Mouse (Mus musculus) lung, adult 10 weeks (tissue): ENCODE measurements around the gene Eno3. TPM values are rescaled to one million over a fixed set of nuclear protein-coding genes. Genes with fewer than 3 reads are reported as not detected.

Experiments used
- polyA plus RNA-seq: library from polyadenylated mRNA; stranded (reverse); fragments of 350-450 nt; fragmentation: Illumina TruSeq; extraction: RNeasy Lipid Tissue Mini Kit (QIAGEN cat#74804); gene quantifications from one replicate; pipeline ENCODE4 v1.2.3, GENCODE M21; 2014; ENCODE audit warnings: low read depth, low replicate concordance; ENCODE audit not compliant: insufficient read depth

The Eno3 gene
- polyA plus RNA-seq: 26.5 TPM

GRCm38 (mm10) chr11:70656964-70657363 lies at the start of gene Eno3:
Gene Eno3 (plus strand): TSS chr11:70657202.

GRCm38 (mm10) chr11:70615516-70616093 lies 41.4 kb upstream of the Eno3 start, which contains the start of gene 4930544D05Rik:
Gene 4930544D05Rik (plus strand): TSS chr11:70615848.

GRCm38 (mm10) chr11:70619101-70619500 lies 37.9 kb upstream of the Eno3 start, which contains the start of gene Chrne:
Gene Chrne (minus strand): TSS chr11:70619216.

GRCm38 (mm10) chr11:70638714-70639278 lies 18.2 kb upstream of the Eno3 start, which contains the start of gene Gp1ba:
Gene Gp1ba (plus strand): TSS chr11:70639122.

GRCm38 (mm10) chr11:70646691-70647650 lies 10.0 kb upstream of the Eno3 start, which contains the start of the genes Rnf167 and Slc25a11:
Gene Rnf167 (plus strand): TSS chr11:70647235.
Gene Slc25a11 (minus strand): TSS chr11:70647479.

GRCm38 (mm10) chr11:70654198-70654922 lies 2.6 kb upstream of the Eno3 start, which contains the start of gene Pfn1:
Gene Pfn1 (minus strand): TSS chr11:70654644.

GRCm38 (mm10) chr11:70668771-70669505 lies 11.9 kb downstream of the Eno3 start, which contains the start of gene Spag7:
Gene Spag7 (minus strand): TSS chr11:70669416.

GRCm38 (mm10) chr11:70687601-70688199 lies 30.7 kb downstream of the Eno3 start, which contains the start of gene Camta2:
Gene Camta2 (minus strand): TSS chr11:70688105.

GRCm38 (mm10) chr11:70699722-70700556 lies 42.9 kb downstream of the Eno3 start, which contains the start of the genes Inca1 and Kif1c:
Gene Inca1 (minus strand): TSS chr11:70700155.
Gene Kif1c (plus strand): TSS chr11:70700548.

Other genes with a start within 250 kb of the Eno3 start
- gene Pelp1, start 247.2 kb upstream of the Eno3 start, polyA plus RNA-seq: 9.8 TPM
- gene Arrb2, start 224.6 kb upstream of the Eno3 start, polyA plus RNA-seq: 37.6 TPM
- gene Med11, start 205.3 kb upstream of the Eno3 start, polyA plus RNA-seq: 52.9 TPM
- 3.2 TPM for gene Zmynd15, start 197.8 kb upstream of the Eno3 start, polyA plus RNA-seq
- 59.8 TPM for gene Cxcl16, start 197.2 kb upstream of the Eno3 start, polyA plus RNA-seq
- 0.25 TPM for gene Tm4sf5, start 152.0 kb upstream of the Eno3 start, polyA plus RNA-seq
- 0.55 TPM for gene Vmo1, start 142.6 kb upstream of the Eno3 start, polyA plus RNA-seq
- not detected for gene Gltpd2, start 138.0 kb upstream of the Eno3 start, polyA plus RNA-seq
- gene Psmb6, start 131.8 kb upstream of the Eno3 start, polyA plus RNA-seq: 296 TPM
- not detected for gene Gm40193, start 124.3 kb upstream of the Eno3 start, polyA plus RNA-seq
- 9.6 TPM for gene Pld2, start 117.1 kb upstream of the Eno3 start, polyA plus RNA-seq
- 24.0 TPM for gene Mink1, start 94.3 kb upstream of the Eno3 start, polyA plus RNA-seq
- not detected for gene 4930544D05Rik, start 41.4 kb upstream of the Eno3 start, polyA plus RNA-seq
- 0.14 TPM for gene Chrne, start 38.0 kb upstream of the Eno3 start, polyA plus RNA-seq
- gene Gp1ba, start 18.1 kb upstream of the Eno3 start, polyA plus RNA-seq: 0.30 TPM
- 71.5 TPM for gene Rnf167, start 10.0 kb upstream of the Eno3 start, polyA plus RNA-seq
- 77.2 TPM for gene Slc25a11, start 9.7 kb upstream of the Eno3 start, polyA plus RNA-seq
- gene Pfn1, start 2.6 kb upstream of the Eno3 start, polyA plus RNA-seq: 578 TPM
- gene Spag7, start 12.2 kb downstream of the Eno3 start, polyA plus RNA-seq: 78.5 TPM
- 9.8 TPM for gene Camta2, start 30.9 kb downstream of the Eno3 start, polyA plus RNA-seq
- 2.0 TPM for gene Inca1, start 43.0 kb downstream of the Eno3 start, polyA plus RNA-seq
- gene Kif1c, start 43.3 kb downstream of the Eno3 start, polyA plus RNA-seq: 56.7 TPM
- gene Zfp3, start 107.0 kb downstream of the Eno3 start, polyA plus RNA-seq: 1.7 TPM
- gene Scimp, start 155.4 kb downstream of the Eno3 start, polyA plus RNA-seq: 6.1 TPM
- 11.3 TPM for gene Rabep1, start 187.6 kb downstream of the Eno3 start, polyA plus RNA-seq